ENCODE assay signal across 9 mouse cellular contexts in the genomic region with DNA sequence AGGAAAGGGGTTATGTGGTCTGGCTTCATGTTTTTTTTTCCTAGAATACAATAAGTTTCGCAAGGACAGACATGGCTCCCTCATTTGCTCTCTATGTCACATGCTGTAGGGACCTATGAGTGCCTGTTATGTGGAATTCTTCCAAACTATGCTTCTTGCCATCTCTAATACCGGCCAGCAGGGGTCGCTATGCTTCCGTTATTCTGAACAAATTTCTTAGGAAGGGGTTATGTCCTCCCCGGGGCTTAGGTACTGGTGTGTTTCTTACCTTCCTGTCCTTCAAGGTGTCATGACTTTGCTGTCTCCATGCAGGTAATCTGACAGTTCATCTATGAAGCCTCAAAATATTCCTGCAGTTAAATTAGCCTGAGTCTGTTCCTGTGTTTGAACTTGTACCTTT.
A peak's percentile ranks its signal among the peaks of the same experiment; 100 is the strongest.
DNase-seq lines count a peak whose midpoint lies in the region; TF ChIP-seq lines count a peak whose summit lies in the region.
"Had no signal": no experiment of that assay in that cellular context is flagged by ENCODE, and none has a peak within 500 bp of the region (broad histone marks: within the 10 kb centered on the region; RNA-seq: fewer than 3 reads in every experiment).

No protein-coding gene starts in this region.

- intact Hi-C loops in left cerebral cortex, postnatal 4 days (cut with DNase I): no loop called here

- no peak for TF ChIP-seq POLR2A in thymus, adult 2 months (IDR thresholded peaks at IDR 0.05; ENCODE audit: control insufficient read depth, extremely low read depth, insufficient read depth, low read length, poor library complexity)

- no peak overlapping the region for H3K27ac ChIP-seq in heart, embryonic 10.5 days
- H3K27ac ChIP-seq in thymus, adult 2 months (ENCODE audit: control insufficient read depth, insufficient read depth, low read length): no peak overlapping the region

- WGBS in heart, embryonic 10.5 days: 13% methylated on average over 5 of the region's 5 CpGs
- 16% methylated on average over 5 of the region's 5 CpGs for WGBS in thymus, adult 2 months

- peaks cover 14% of the 10 kb centered on the region; the same call in 1 of the 2 replicates for H3K4me1 ChIP-seq in heart, embryonic 10.5 days
- no peaks in the 10 kb centered on the region for H3K4me1 ChIP-seq in thymus, adult 2 months (replicated peaks; ENCODE audit: control insufficient read depth, insufficient read depth, low read length)

- peak; percentile 18 to 23 for DNase-seq in adrenal gland, adult 18-20 months (ENCODE audit: low spot score in 2 of 2)
- no peak for DNase-seq in adrenal gland, adult 8-10 months
- peak; percentile 37 for DNase-seq in left cerebral cortex, postnatal 4 days
- no peak for DNase-seq in left cerebral cortex, adult 8-10 months (ENCODE audit: low spot score in 2 of 2)
- DNase-seq in c-Kit-positive CD71-positive TER-119-positive erythroid progenitor cells, embryonic 14.5 days (ENCODE audit: low spot score): peak; percentile 3
- peak; percentile 53 for DNase-seq in mesoderm, embryonic 11.5 days (ENCODE audit: low read depth, low spot score)
- DNase-seq in heart, embryonic 10.5 days (ENCODE audit: low spot score): no peak
- no peak for DNase-seq in thymus, adult 2 months

- 0 out of 2 replicates have a peak, but pooled peaks cover 6% of the 10 kb centered on the region for H3K27me3 ChIP-seq in heart, embryonic 10.5 days (ENCODE audit: insufficient read depth, poor library complexity, severe bottlenecking)
- H3K27me3 ChIP-seq in thymus, adult 2 months (ENCODE audit: control insufficient read depth, insufficient read depth, low read length): no peaks in the 10 kb centered on the region

- no peaks in the 10 kb centered on the region for H3K9me3 ChIP-seq in heart, embryonic 10.5 days

- no peaks in the 10 kb centered on the region for H3K36me3 ChIP-seq in heart, embryonic 10.5 days
- H3K36me3 ChIP-seq in thymus, adult 2 months (ENCODE audit: control insufficient read depth, insufficient read depth, low read length): no peaks in the 10 kb centered on the region

- TF ChIP-seq CTCF in thymus, adult 2 months (IDR thresholded peaks at IDR 0.05; ENCODE audit: borderline replicate concordance, control insufficient read depth, extremely low read depth, insufficient read depth, low read length, poor library complexity): no peak

- no peak overlapping the region for H3K4me3 ChIP-seq in heart, embryonic 10.5 days
- H3K4me3 ChIP-seq in thymus, adult 2 months (ENCODE audit: control insufficient read depth, insufficient read depth, low read length): no peak overlapping the region
- H3K4me3 ChIP-seq: erythroblast, embryonic 14.5 days had no signal

Comparison
In these comparisons a context has a peak if more than half of its experiments do, and no peak if none do; other contexts are left out.
1. DNase-seq: peak in adrenal gland, adult 18-20 months (2 of 2), left cerebral cortex, postnatal 4 days (single experiment), c-Kit-positive CD71-positive TER-119-positive erythroid progenitor cells, embryonic 14.5 days (single experiment) and mesoderm, embryonic 11.5 days (single experiment); none in adrenal gland, adult 8-10 months (single experiment), left cerebral cortex, adult 8-10 months (0 of 2), heart, embryonic 10.5 days (single experiment) and thymus, adult 2 months (single experiment).